Comparison of ENCODE assay signal across 8 mouse cellular contexts in genomic region chr4:43038567-43039495, GRCm38 (mm10). TPM values are rescaled to one million over a fixed set of nuclear protein-coding genes. Genes with fewer than 3 reads are reported as not detected.
A peak's percentile ranks its signal among the peaks of the same experiment; 100 is the strongest.
DNase-seq lines count a peak whose midpoint lies in the region; ATAC-seq and TF ChIP-seq lines count a peak whose summit lies in the region.

No protein-coding gene starts in this region.

- WGBS in intestine, postnatal 0 days = 49% methylated on average over 15 of the region's 15 CpGs
- 44% methylated on average over 15 of the region's 15 CpGs for WGBS in liver, embryonic 11.5 days
- WGBS in neural tube, embryonic 15.5 days = 65% methylated on average over 15 of the region's 15 CpGs

- no peaks in the 10 kb centered on the region for H3K9me3 ChIP-seq in intestine, postnatal 0 days (ENCODE audit: control insufficient read depth)
- no peaks in the 10 kb centered on the region for H3K9me3 ChIP-seq in liver, embryonic 11.5 days (ENCODE audit: control insufficient read depth, low read length)
- H3K9me3 ChIP-seq in neural tube, embryonic 15.5 days (replicated peaks) = no peaks in the 10 kb centered on the region

- peak overlapping the region; percentile 61 for H3K4me3 ChIP-seq in intestine, postnatal 0 days (ENCODE audit: low read depth, low read length)
- H3K4me3 ChIP-seq in liver, embryonic 11.5 days (ENCODE audit: low read depth, low read length) = peak overlapping the region; percentile 64
- peak overlapping the region; percentile 82 for H3K4me3 ChIP-seq in neural tube, embryonic 15.5 days (replicated peaks)

- H3K4me1 ChIP-seq in intestine, postnatal 0 days (replicated peaks; ENCODE audit: control insufficient read depth, insufficient read depth, low read length) = no peaks in the 10 kb centered on the region; the same call in 1 of the 2 replicates
- peaks cover 51% of the 10 kb centered on the region for H3K4me1 ChIP-seq in liver, embryonic 11.5 days (replicated peaks; ENCODE audit: control insufficient read depth, insufficient read depth, low read length)
- peaks cover 46% of the 10 kb centered on the region for H3K4me1 ChIP-seq in neural tube, embryonic 15.5 days

- H3K9ac ChIP-seq in intestine, postnatal 0 days (ENCODE audit: low read depth, low read length) = peak overlapping the region; percentile 73; the same call in 1 of the 2 replicates
- H3K9ac ChIP-seq in liver, embryonic 11.5 days (ENCODE audit: low read depth, low read length) = peak overlapping the region; percentile 66
- H3K9ac ChIP-seq in neural tube, embryonic 15.5 days (replicated peaks) = peak overlapping the region; percentile 83

- H3K27me3 ChIP-seq in intestine, postnatal 0 days (replicated peaks; ENCODE audit: control insufficient read depth, insufficient read depth, low read length) = no peaks in the 10 kb centered on the region
- no peaks in the 10 kb centered on the region for H3K27me3 ChIP-seq in liver, embryonic 11.5 days (replicated peaks; ENCODE audit: control insufficient read depth, insufficient read depth, low read length)
- H3K27me3 ChIP-seq in neural tube, embryonic 15.5 days (replicated peaks) = no peaks in the 10 kb centered on the region

- no peak for TF ChIP-seq CTCF in intestine, postnatal 0 days (IDR thresholded peaks at IDR 0.05; ENCODE audit: low read depth)

- peaks cover 24% of the 10 kb centered on the region; the same call in 1 of the 2 replicates for H3K36me3 ChIP-seq in intestine, postnatal 0 days (ENCODE audit: control insufficient read depth, insufficient read depth)
- H3K36me3 ChIP-seq in liver, embryonic 11.5 days (ENCODE audit: control insufficient read depth, insufficient read depth, low read length) = peaks cover 5% of the 10 kb centered on the region; the same call in 1 of the 2 replicates
- peaks cover 28% of the 10 kb centered on the region for H3K36me3 ChIP-seq in neural tube, embryonic 15.5 days

- peak; percentile 60 for DNase-seq in layer of hippocampus, adult 11-12 months (ENCODE audit: low spot score)
- DNase-seq in layer of hippocampus, adult 9-10 months (ENCODE audit: low spot score) = no peak
- peak; percentile 90 for DNase-seq in adrenal gland, postnatal 14 days
- peak; percentile 52 to 66 for DNase-seq in frontal cortex, adult 2 months (ENCODE audit: extremely low spot score in 1 of 2, low spot score in 1 of 2)
- DNase-seq in liver, embryonic 11.5 days (ENCODE audit: low spot score) = no peak
- DNase-seq in c-Kit-positive CD71-positive TER-119-positive erythroid progenitor cells, embryonic 14.5 days (ENCODE audit: low spot score) = no peak

- H3K4me2 ChIP-seq in intestine, postnatal 0 days (replicated peaks; ENCODE audit: low read depth) = peak overlapping the region; percentile 91
- peak overlapping the region; percentile 96 for H3K4me2 ChIP-seq in liver, embryonic 11.5 days
- peak overlapping the region; percentile 88 for H3K4me2 ChIP-seq in neural tube, embryonic 15.5 days

- 0 out of 2 replicates have a peak, but pooled peaks have one; percentile 3 for ATAC-seq in intestine, postnatal 0 days
- ATAC-seq in liver, embryonic 11.5 days (replicated peaks; ENCODE audit: low FRiP score) = no peak
- peak; percentile 12 for ATAC-seq in neural tube, embryonic 15.5 days (ENCODE audit: low FRiP score)

- H3K27ac ChIP-seq in intestine, postnatal 0 days (ENCODE audit: low read depth, low read length) = peak overlapping the region; percentile 78
- H3K27ac ChIP-seq in liver, embryonic 11.5 days (ENCODE audit: low read depth, low read length) = peak overlapping the region; percentile 82
- peak overlapping the region; percentile 82 for H3K27ac ChIP-seq in neural tube, embryonic 15.5 days (replicated peaks)

RNA-seq across cellular contexts. Expression of gene Fam214b, which starts 7.2 kb away (rescaled TPM):
- total RNA-seq in adrenal gland, postnatal 14 days (2021) = 36.6 and 40.8 TPM in 2 replicates
- 31.7 and 37.3 TPM in 2 replicates for polyA plus RNA-seq in frontal cortex, adult 2 months (2012; rRNA removed)
- polyA plus RNA-seq in intestine, postnatal 0 days (2015; fragmentation: Nextera tagmentation; extraction: Ambion mirVana) = 5.9 and 6.3 TPM in 2 replicates
- polyA plus RNA-seq in liver, embryonic 11.5 days (2014; fragmentation: Nextera tagmentation; extraction: Ambion mirVana) = 6.0 and 7.4 TPM in 2 replicates
- polyA plus RNA-seq in neural tube, embryonic 15.5 days (2015; fragmentation: Nextera tagmentation; extraction: Ambion mirVana) = 27.5 and 28.5 TPM in 2 replicates

RNA-seq across cellular contexts. Expression of gene Stoml2, which starts 7.3 kb away (rescaled TPM):
- 200 and 206 TPM in 2 replicates for total RNA-seq in adrenal gland, postnatal 14 days (2021)
- 106 and 107 TPM in 2 replicates for polyA plus RNA-seq in frontal cortex, adult 2 months (2012; rRNA removed)
- 119 and 120 TPM in 2 replicates for polyA plus RNA-seq in intestine, postnatal 0 days (2015; fragmentation: Nextera tagmentation; extraction: Ambion mirVana)
- polyA plus RNA-seq in liver, embryonic 11.5 days (2014; fragmentation: Nextera tagmentation; extraction: Ambion mirVana) = 409 and 425 TPM in 2 replicates
- polyA plus RNA-seq in neural tube, embryonic 15.5 days (2015; fragmentation: Nextera tagmentation; extraction: Ambion mirVana) = 231 and 240 TPM in 2 replicates

RNA-seq across cellular contexts. Expression of gene Pigo, which starts 13.2 kb away (rescaled TPM):
- 16.8 and 17.3 TPM in 2 replicates for total RNA-seq in adrenal gland, postnatal 14 days (2021)
- 20.7 and 23.0 TPM in 2 replicates for polyA plus RNA-seq in frontal cortex, adult 2 months (2012; rRNA removed)
- 14.3 and 15.4 TPM in 2 replicates for polyA plus RNA-seq in intestine, postnatal 0 days (2015; fragmentation: Nextera tagmentation; extraction: Ambion mirVana)
- polyA plus RNA-seq in liver, embryonic 11.5 days (2014; fragmentation: Nextera tagmentation; extraction: Ambion mirVana) = 22.5 and 23.3 TPM in 2 replicates
- polyA plus RNA-seq in neural tube, embryonic 15.5 days (2015; fragmentation: Nextera tagmentation; extraction: Ambion mirVana) = 27.8 and 30.8 TPM in 2 replicates

RNA-seq across cellular contexts. Expression of gene Unc13b, which starts 19.9 kb away (rescaled TPM):
- total RNA-seq in adrenal gland, postnatal 14 days (2021) = 12.1 and 13.9 TPM in 2 replicates
- 45.8 and 54.2 TPM in 2 replicates for polyA plus RNA-seq in frontal cortex, adult 2 months (2012; rRNA removed)
- polyA plus RNA-seq in intestine, postnatal 0 days (2015; fragmentation: Nextera tagmentation; extraction: Ambion mirVana) = 1.5 TPM in 2 replicates
- polyA plus RNA-seq in liver, embryonic 11.5 days (2014; fragmentation: Nextera tagmentation; extraction: Ambion mirVana) = 2.0 and 2.4 TPM in 2 replicates
- 11.1 and 12.3 TPM in 2 replicates for polyA plus RNA-seq in neural tube, embryonic 15.5 days (2015; fragmentation: Nextera tagmentation; extraction: Ambion mirVana)

RNA-seq across cellular contexts. Expression of gene Fancg, which starts 28.5 kb away (rescaled TPM):
- total RNA-seq in adrenal gland, postnatal 14 days (2021) = 8.7 and 10.2 TPM in 2 replicates
- 19.7 and 23.2 TPM in 2 replicates for polyA plus RNA-seq in frontal cortex, adult 2 months (2012; rRNA removed)
- polyA plus RNA-seq in intestine, postnatal 0 days (2015; fragmentation: Nextera tagmentation; extraction: Ambion mirVana) = 5.2 and 6.2 TPM in 2 replicates
- 18.2 and 18.6 TPM in 2 replicates for polyA plus RNA-seq in liver, embryonic 11.5 days (2014; fragmentation: Nextera tagmentation; extraction: Ambion mirVana)
- polyA plus RNA-seq in neural tube, embryonic 15.5 days (2015; fragmentation: Nextera tagmentation; extraction: Ambion mirVana) = 21.0 and 22.8 TPM in 2 replicates

Comparison
In these comparisons a context has a peak if more than half of its experiments do, and no peak if none do; other contexts are left out.
1. DNase-seq: peak in layer of hippocampus, adult 11-12 months (single experiment), adrenal gland, postnatal 14 days (single experiment) and frontal cortex, adult 2 months (2 of 2); none in layer of hippocampus, adult 9-10 months (single experiment), liver, embryonic 11.5 days (single experiment) and c-Kit-positive CD71-positive TER-119-positive erythroid progenitor cells, embryonic 14.5 days (single experiment).
2. Peak in every context shown above with its lines, with median percentiles within 50 percentile points of each other: H3K27ac ChIP-seq, H3K4me2 ChIP-seq, H3K4me3 ChIP-seq and H3K9ac ChIP-seq.